Mouse (Mus musculus) spleen, adult 12 weeks (tissue): ENCODE results near the gene Xrcc3.

Experiments
- DNase-seq: peaks from one replicate; pipeline ENCODE4 v3.0.0; 2022; ENCODE audit warnings: low spot score

Xrcc3 gene

DNA sequence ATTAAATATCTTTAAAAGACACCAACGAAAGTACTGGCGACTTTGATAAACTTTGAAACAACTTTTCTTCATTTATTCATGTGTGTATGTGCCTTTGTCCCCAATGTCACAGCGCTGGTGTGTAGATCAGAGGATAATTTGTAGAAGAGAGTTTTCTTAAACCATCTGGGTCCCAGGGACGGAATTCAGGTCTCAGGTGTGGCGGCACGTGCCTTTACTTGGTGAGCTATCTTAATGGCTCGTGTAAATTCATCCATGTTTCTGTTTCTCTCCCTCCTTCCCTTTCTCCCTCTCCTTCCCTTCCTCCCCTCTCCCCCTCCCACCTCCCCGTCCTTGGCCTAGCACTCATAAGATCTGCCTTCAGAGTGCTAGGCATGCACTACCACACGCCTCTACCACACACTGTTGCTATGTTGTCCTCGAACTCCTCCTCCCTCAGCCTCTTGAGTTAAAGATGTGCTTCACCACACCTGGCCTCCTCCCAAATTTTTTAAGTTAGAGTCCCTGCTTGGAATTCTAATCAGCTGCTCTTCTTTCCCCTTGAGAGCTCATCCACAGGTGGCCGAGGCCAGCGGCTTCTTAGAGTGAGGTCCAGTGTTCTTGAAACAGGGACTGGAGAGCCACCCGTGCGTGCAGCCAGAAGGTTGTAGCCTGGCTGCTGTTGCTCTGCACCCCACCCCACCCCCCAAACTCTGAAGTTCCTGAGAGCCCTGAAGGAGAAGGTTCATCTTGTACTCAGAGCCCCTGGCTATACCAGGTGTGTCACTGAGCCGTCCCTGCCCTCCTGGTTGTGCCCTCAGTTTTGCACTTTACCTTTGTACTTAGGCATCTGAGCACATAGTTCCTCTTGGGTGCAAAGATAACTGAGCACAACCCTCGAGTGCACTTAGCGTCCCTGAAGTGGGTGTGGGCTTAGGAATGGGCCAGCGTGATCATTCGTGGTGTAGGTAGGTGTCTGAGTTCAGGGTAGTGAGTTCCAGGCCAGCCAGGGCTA, 1.4 kb upstream of the Xrcc3 start:
- DNase-seq = no peak

DNA sequence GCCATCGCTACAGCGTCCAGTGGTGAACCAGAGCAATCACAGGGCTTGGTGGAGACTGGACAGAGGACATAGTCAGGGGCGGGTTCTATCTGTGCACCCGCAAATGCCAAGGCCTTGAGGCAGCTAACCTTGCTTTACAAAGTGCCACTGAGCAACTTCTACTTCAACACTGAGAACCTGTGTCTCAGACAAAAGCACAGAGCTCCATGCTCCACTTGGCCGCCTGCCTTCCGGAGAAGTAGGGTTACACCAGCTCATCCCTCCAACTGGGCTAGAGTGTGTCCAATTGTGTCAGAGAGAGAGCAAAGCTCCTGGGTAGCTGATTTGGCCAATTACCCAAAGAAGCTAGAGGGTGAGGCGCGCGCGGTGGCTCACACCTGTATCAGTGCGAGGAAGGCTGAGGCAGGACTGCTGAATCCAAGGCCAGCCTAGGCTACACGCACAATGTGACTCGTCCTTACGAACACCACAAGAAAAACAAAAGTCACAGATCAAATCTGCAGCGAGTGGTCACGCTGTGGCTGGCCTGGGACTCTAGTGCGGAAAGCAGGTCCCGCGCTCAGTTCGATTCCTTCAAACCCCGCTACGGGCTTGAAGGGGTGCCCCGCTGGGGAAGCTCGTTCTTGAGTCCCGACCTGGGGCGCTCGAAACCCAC, 435 bp downstream of the Xrcc3 start:
- no peak for DNase-seq

DNA sequence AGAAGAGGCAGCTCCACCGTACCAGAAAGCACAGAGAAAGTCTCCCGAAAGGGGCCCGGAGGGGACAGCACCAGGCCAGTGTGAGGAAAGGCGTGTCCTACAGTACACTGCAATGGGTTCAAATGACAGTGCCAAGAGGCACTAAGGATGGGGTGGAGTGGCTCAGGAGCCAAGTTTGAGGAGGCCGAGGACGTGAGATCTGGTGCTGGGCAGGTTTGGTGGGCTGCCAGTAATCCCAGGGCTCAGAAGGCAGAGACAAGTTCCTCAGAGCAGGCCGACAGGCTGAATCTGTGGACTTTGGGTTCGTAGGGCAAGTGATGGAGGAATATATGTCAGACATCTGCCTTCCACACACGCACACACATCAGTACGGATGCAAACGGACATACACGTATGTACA, 1.1 kb downstream of the Xrcc3 start:
- DNase-seq = no peak

DNA sequence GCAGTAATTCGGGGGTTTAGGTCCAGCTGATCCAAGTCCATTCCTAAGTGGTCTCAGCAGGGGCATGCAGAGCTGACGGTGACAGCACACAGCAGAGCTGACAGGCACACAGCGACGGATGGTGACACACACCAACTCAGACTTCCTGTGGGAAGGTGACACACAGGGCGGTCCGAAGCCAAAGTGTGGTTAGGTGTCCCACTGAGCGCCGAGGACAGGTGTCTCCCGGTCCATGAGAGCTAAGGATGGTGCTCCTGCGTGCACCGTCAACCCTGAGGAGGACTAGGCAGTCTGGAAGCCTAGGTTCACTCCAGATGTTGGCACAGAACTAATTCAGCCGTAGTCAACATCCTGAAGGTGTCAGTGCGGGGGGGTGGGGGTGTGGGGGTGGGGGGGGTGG, 1.6 kb downstream of the Xrcc3 start:
- no peak for DNase-seq

DNA sequence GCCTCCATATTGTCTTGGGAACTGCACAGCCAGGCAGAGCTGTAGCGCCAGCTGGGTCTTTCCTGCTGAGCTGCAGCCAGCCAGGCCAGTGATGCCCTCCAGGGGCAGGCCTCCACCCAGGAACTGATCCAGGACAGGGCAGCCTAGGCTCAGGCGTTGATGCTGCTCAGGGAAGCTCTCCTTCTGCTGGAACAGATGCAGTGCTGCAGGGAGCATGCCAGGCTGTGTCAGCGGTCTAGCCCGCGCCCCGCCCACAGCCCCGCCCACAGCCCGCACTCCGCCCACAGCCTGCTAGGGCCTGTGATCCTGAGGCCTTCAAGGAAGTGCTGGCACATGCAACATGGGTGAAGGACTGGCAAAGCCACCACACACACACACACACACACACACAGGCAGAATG, 3.9 kb downstream of the Xrcc3 start:
- DNase-seq = peak; percentile 43

DNA sequence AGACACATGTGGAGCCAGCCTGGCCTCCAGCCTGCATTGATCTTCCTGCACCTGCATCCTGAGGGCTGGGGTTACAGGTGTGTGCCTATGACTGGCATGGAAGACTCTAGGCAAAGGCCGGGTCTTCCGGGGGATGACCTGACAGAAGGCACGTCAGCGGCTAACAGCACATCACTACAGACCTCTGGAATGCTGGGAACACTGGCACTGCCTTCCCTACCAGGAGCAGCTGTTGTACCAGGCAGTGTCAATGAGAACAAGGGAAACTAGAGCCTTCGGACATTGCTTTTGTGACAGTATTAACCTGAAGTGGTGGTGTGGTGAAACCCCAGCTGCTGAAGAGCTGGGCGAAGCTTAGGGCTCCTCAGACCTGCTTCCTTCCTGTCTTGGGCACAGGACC, 4.9 kb downstream of the Xrcc3 start:
- no peak for DNase-seq

DNA sequence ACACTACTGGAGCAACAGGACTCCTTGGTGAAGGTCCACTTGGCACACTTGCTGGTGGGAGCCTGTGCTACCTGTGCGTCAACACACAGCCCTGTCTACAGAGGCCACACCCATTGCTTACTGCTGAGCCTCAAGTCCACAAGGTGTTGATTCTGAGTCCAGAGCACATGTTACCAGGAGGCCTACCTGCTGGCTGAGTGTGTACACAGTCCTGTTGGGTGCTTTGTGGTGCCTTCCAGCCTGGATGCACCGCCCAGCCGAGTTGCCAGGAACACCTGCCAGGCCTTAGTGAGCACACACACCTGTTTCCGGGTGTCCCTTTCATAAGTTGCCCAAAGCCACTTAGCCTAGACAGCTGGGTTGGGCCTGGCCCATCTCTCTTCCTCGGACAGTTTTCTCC, 10.1 kb downstream of the Xrcc3 start:
- DNase-seq = no peak

DNA sequence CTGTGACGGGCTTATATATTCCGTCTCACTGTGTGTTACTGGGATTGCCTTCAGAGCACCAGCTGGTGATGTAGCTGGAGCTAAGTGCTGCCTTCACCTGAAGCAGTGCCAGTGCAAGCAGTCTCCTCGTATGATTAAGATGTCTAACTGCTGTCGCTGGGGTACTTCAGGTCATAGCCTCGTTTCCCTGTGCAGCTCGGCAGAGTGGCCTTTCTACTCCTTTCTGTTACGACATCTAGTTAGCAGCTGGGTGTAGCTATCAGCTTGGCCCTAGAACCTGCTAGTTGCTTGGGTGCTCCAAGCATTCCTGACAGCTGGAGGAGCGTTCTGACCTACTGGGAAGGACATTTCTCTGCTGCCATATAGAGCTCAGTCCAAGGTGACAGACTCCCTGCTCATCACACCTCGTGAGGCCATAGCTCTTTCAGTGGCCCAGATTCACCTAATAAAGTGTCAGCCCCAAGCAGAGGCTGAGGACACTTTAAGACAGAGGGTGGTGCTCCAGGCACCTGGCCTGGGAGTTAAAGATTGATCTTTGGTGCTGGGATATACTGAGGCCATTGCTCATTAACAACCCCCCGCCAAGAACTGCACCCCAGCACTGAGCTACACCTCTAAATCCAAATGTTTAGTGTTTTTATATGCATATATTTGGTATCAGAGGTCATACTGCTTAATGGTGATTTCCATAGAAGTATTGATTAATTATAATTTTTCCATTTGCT, 13.1 kb downstream of the Xrcc3 start:
- DNase-seq = no peak

DNA sequence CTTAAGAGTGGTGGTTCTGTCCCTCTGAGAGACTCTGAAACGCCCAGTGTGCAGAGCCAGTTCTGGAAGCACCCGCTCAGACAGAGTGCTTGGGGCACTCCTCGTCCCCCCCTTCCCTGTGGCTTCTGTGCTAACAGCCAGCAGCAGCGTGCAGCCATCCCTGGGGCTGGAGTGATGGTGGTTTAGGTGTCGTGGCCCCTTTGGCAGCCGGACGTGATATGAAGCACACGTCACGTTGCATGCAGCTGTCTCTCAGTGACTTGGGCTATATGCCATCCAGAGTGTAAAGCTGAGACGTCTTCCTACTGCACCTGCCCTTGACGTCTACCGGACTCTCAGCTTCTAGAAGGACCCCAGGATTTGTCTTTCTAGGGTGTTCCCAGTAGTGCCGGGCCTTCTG, 15.2 kb downstream of the Xrcc3 start:
- no peak for DNase-seq

DNA sequence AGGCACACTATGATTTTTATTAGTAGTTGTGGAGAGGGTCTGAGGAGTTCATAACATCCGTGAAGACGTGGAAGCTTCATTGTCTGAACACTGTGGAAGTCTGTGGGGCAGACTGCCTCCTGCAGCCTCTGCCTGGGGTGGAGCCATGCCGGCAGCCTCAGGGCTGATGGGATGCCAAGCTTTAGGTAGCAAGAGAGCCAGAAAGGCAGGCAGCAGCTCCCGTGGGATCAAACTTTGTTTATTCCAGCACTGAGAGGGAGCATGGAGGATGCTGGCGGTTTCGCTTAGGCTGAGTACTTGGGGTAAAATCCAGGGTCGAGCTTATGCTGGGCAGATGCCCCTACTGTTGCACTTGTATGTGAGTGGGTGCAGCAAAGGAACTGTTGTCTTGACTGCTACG, 16.4 kb downstream of the Xrcc3 start:
- no peak for DNase-seq

DNA sequence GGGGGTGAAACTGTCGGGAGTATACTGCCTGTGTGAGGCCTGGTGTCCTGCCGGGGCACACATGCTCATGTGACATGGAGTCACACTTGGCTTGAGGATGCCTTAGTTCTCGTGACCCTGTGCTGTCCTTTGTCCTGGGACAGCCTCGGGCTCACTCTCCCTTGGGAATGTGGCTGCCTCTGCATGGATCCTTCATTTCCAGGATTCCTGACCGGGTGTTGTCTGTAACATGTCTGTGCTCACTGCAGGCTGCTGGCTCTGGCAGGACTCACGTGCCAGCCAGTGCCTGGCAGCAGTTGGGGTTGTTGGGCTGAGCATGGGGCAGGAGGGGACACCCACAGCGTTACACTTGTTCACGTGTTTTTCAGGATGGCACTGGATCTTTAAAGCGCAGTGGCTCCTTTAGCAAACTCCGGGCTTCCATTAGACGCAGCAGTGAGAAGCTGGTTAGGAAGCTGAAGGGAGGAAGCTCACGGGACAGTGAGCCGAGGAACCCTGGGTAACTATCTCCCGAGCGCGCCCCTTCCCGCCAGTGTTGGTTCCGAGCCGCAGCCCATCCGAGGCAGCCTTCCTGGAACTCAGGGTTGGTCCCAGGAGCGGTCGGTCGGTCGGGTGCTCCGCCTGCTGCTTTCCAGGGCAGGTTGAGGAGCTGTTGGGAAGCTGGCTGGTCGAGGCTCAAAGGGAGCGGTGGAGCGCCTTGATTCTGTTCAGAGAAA, 18.3 kb downstream of the Xrcc3 start:
- no peak for DNase-seq

DNA sequence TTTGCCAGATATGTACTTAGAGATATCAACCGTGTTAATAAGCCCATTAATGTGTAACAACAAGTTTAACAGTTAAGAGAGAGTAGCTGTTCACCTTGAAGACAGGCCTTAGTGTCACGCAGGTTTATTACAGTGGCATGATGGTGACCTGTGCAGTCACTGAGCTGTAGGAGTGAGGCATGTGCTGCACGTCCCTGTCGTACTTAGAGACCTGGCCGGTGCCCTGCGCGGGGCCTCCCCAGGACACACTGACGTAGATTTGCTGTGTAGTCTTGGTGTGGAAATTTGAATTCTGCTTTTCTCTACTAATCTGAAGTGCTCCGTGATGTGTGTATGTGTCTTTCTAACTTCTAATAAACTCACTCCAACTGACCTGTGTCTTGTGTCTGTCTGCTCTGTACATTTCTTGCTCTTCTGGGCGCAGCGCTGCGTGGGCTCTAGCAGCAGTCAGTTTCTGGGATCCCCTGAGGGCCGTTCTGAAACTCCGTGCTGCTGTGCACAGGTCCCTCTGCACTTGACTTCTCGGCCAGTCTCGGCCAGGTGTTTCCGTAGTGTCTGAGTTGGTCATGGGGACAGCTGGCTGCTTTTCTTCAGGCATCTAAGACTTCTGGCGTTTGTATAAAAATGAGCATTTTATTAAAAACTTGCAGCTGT, 19.0 kb downstream of the Xrcc3 start:
- DNase-seq = no peak

DNA sequence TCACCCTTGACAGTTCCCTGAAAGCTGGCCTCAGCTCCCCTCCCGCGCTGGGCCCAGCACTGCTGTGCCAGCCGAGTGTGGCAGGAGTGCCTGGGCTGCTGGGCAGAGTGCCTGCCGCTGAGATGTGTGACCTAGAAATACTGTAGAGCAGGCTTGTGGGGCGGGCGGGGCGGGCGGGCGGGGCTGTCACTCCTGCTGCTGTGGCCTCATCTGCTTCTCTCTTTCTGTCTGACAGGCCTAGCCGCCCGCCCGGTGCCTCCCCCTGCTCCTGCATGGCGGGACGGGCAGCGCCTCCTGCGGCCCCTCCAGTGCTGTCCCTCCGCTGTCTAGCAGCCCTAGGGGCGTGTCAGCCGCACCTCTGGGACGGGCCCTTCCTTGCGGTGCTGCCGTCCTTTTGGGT, 19.6 kb downstream of the Xrcc3 start:
- DNase-seq = no peak

DNA sequence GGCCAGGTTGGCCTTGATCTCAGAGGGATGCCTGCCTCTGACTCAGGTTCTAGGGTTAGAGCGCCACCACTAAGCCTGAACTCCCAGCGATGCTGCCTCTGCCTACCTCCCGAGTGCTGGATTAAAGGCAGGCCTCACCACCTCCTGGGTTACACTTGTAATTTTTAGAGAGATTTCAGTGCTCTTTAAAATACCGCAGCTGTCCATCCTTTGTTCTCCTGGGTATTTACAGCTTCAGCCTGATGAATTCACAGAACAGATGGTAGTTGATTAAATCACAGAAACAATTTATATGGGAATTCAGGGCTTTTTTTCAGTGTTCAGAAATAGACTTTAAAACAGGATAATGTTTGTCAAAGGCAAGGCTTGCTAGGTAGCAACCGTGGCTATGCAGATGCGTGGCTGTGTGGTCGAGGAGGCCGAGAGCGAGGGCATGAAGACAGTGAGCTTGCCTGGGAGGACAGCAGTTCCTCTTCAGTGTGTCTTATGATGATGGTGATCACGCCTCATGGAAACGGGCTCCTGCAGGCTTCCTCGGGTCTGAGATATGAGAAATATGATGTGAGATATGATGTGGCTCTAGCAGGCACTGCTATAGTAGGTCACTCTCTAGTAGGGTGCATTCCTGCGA, 22.1 kb downstream of the Xrcc3 start:
- DNase-seq = no peak

DNA sequence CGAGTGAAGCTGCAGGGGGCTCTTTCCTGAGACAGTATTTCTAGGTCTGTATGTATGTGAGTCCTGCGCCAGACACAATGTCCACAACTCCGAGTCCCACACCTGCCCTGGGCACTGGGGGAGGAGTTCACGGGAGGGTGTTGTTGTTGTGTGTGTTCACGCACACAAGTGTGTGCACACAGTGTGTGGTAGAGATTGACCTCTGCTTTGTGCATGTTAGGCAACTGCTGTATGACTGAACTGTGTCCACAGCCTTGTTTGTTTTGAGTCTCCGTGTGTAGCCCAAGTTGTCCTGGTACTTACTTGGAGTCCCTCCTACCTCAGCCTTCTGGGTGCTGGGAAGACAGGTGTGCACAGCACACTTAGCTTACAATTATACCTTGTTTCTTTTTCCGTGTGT, 23.0 kb downstream of the Xrcc3 start:
- no peak for DNase-seq

DNA sequence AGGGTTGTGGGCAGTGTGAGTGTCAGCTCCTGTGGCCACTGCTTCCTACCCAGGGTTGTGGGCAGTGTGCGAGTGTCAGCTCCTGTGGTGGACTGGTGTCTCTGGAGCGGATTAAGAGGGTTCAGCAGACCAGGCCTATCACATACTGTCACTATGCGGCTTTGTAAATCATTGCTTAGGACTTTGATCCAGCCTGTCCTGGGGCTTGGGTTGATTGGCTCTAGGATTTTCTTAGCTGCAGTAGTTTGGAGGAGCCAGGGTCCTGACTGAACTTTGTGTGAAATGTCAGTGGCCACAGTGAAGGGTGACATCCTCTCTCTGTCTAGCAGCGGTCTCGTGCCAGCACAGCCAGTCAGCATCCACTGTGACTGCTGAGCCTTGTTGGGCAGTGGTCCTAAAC, 23.6 kb downstream of the Xrcc3 start:
- no peak for DNase-seq

DNA sequence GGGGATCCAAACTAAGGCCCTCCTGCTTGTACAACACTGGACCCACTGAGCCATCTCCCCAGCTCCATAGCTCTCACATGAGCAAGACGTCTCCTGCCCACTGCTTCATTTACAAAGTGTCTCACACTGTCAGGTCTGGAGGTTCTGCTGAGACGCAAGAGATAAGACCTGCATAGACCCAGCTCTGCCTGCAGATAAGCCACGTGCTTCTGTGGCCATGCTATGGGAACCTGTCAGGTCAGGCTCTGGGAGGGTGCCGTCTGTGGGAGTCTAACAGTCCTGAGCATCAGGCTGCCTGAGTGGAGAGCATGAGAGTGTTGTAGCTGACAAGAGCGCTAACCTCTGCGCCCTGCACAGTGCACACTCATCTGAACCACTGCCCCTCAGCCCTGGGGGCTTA, 26.7 kb downstream of the Xrcc3 start:
- no peak for DNase-seq

DNA sequence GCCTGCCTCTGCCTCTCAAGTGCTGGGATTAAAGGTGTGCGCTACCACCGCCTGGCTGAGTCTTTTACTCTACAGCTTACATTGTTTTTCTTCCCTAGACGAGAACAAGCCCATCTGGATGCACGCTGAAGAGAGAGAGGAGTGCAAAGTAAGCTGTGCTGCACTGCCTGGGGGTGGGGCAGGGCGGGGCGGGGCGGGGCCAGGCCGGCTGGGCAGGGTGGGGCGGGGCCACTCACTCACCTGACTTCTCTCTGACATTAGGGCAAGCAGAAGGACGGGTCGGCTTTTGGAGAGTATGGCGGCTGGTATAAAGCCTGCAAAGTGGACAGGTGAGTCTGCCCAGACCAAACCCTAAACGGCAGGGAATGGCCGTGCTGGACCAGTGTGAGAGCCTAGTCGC, 28.5 kb downstream of the Xrcc3 start:
- no peak for DNase-seq

DNA sequence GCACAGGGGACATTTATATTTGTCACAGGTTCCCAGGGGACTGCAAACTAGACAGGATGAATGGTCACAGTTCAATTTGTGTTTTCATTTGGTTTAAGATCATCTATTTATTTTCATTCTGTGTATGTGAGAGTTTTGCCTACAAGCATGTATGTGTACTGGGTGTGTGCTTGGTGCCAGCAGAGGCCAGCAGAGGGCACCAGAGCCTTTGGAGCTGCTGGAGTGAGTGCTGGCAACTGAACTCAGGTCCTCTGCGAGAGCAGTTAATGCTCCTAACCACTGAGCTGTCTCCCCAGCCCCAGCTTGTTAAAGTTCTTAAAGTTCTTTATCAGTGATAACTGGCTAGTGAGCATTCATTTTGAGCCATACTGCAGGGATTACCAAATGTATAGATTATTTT, 34.1 kb downstream of the Xrcc3 start:
- no peak for DNase-seq

DNA sequence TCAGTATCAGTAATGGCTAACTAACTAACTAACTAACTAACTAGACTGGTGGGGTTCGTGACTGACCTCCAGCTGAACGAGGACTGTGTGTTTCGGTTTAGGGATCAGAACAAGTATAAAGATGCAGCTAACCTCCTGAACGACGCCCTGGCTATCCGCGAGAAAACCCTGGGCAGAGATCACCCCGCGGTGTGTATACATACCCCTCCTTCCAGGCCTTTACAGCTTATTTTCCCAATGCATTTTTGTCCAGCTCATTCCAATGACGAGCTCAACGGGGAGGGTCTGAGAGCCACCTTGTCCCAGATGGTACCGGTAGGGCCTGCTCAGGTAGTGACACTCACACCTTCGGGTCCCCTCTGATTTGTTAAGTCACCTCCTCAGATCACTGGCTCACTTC, 35.8 kb downstream of the Xrcc3 start:
- no peak for DNase-seq

DNA sequence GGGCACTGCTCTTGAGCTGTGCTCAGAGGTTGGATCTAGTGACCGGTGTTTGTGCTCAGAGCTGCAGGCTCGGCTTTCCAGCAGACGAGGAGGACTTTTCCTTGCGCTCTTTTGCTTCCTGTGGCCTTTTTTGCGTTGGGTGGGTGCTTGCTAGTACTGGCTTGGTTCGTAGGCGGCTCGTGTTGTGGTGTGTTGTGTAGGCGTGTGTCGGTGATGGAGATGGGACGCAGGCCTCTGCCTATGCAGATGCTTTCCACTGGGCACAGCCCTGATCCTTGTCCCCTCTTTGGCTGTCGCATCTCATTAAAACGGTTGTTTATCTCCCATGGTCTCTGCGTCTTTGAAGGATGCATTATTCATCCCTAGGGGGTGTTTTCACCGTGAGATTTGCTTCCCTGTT, 38.8 kb downstream of the Xrcc3 start:
- DNase-seq = no peak
